Mouse (Mus musculus) lung, postnatal 0 days (tissue): ENCODE results near the gene Rer1. TPM values are rescaled to one million over a fixed set of nuclear protein-coding genes. Genes with fewer than 3 reads are reported as not detected.

Experiments
- ATAC-seq: fragments of 200-750 bp; cut with Nextera tagmentation; 2 replicates; pipeline ENCODE4 v1.8.0; 2017; ENCODE audit warnings: moderate library complexity
- DNase-seq: peaks from one replicate; pipeline ENCODE4 v3.0.0-alpha.2; 2016; ENCODE audit warnings: low spot score
- H3K27ac ChIP-seq: fragments of 300-500 bp; sonication (generic); 2 replicates; pipeline ENCODE4 v1.5.1; 2014; ENCODE audit warnings: antibody characterized with exemption, mild to moderate bottlenecking, low read length, mixed read lengths
- H3K27me3 ChIP-seq: fragments of 300-500 bp; sonication (generic); replicated peaks from 2 replicates; pipeline ENCODE4 v1.6.1; 2014; ENCODE audit warnings: low read length, mixed read lengths; ENCODE audit not compliant: insufficient read depth
- H3K36me3 ChIP-seq: fragments of 300-500 bp; sonication (generic); 2 replicates; pipeline ENCODE4 v1.6.1; 2014; ENCODE audit warnings: low read length, mixed read lengths; ENCODE audit not compliant: insufficient read depth
- H3K4me1 ChIP-seq: fragments of 300-500 bp; sonication (generic); 2 replicates; pipeline ENCODE4 v1.6.1; 2014; ENCODE audit warnings: antibody characterized with exemption, low read depth, low read length, mixed read lengths; ENCODE audit not compliant: insufficient read depth
- H3K4me2 ChIP-seq: fragments of 300-500 bp; sonication (generic); replicated peaks from 2 replicates; pipeline ENCODE4 v1.6.1; 2014; ENCODE audit warnings: low read depth, mild to moderate bottlenecking, low read length, moderate library complexity, mixed read lengths
- H3K4me3 ChIP-seq: fragments of 300-500 bp; sonication (generic); 2 replicates; pipeline ENCODE4 v1.5.1; 2014; ENCODE audit warnings: low read depth, low read length
- H3K9ac ChIP-seq: fragments of 300-500 bp; sonication (generic); replicated peaks from 2 replicates; pipeline ENCODE4 v1.6.1; 2014; ENCODE audit warnings: low read depth, mild to moderate bottlenecking
- H3K9me3 ChIP-seq: fragments of 300-500 bp; sonication (generic); 2 replicates; pipeline ENCODE4 v1.6.1; 2016; ENCODE audit warnings: low read length, mixed read lengths
- CTCF ChIP-seq: IDR thresholded peaks from 2 replicates; pipeline ENCODE4 v1.5.1; 2016; ENCODE audit warnings: antibody characterized with exemption, mild to moderate bottlenecking
- EP300 ChIP-seq: IDR thresholded peaks from 2 replicates; pipeline ENCODE4 v1.6.1; 2016; ENCODE audit warnings: antibody characterized with exemption, mild to moderate bottlenecking, control low read depth
- WGBS: fragments of 180-500 bp; shearing (Covaris S2); extraction: QIAGEN DNeasy Blood & Tissue Kit; methylation state at CpG from one replicate; pipeline ENCODE4 v1.1.7; 2014; 5-methylcytosine and 5-hydroxymethylcytosine counted together
- polyA plus RNA-seq: library from polyadenylated mRNA; unstranded; fragments of >200 nt; fragmentation: Nextera tagmentation; extraction: Ambion mirVana; gene quantifications from 2 replicates; pipeline ENCODE4 v1.2.1, GENCODE M21; 2015

The Rer1 gene
- polyA plus RNA-seq: 156 and 157 TPM in 2 replicates

DNA sequence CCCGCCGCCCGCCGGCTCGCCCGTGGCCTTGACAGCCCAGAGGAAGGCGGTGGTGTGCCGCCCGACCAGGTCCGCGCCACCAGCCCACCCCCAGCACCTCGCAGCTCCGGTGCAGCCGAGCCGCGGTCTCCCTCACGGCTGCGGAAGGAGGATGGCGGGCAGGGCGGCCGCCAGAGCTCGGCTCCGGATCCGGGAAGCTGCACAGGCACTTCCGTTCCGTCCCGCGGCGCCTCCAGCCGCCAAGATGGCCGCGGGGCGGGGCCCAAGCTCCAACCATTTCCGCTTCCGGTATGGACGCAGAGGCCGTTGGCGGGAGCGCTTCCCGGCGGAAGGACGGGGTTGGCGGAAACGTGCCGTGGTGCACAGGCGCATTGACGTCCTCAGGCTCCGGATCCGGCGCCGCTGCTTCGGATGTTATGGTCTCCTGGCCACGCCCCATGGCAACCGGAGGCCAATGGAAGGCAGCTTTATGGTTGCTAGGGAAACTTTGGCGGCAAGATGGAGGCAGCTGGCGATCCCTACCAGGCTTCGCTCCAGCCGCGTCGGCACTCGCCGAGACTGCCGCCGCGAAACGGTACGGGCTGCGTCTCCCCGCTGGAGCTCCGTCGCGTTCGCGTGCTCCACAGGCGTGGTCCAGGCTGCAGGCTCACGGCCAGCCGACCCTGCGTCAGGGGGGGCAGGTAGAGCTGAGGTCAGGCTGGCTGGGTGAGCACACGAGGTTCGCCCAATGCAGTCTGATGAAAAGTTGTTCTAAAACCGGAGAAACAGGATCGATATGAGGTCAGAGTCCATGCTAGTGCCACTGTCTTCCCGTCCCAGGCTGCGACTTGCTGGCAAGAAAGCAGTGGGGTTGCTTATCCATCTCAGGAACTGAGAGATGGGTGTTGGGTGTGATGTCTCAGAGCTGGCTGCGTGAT lies at the start of gene Rer1, which contains the start of gene Morn1:
Rer1 (minus strand) TSS at position 275 of the 917 bp plus-strand sequence.
Morn1 (plus strand) TSS at position 470 of the 917 bp plus-strand sequence.
- under 1% methylated on average over 57 of the region's 85 CpGs for WGBS
- no peaks in the 10 kb centered on the region for H3K27me3 ChIP-seq
- no peak for TF ChIP-seq CTCF
- TF ChIP-seq EP300: no peak
- peak within 1 kb of the TSS; percentile 85 for H3K4me2 ChIP-seq
- DNase-seq (peak; percentile 100), ATAC-seq (peak; percentile 99)
- peaks cover 18% of the 10 kb centered on the region for H3K4me1 ChIP-seq
- peak within 1 kb of the TSS; percentile 89 for H3K27ac ChIP-seq
- H3K9ac ChIP-seq: peak within 1 kb of the TSS; percentile 87
- H3K4me3 ChIP-seq: peak within 1 kb of the TSS; percentile 90
- H3K36me3 ChIP-seq: no peaks in the 10 kb centered on the region
- H3K9me3 ChIP-seq: no peaks in the 10 kb centered on the region

GRCm38 (mm10) chr4:155134686-155135172 lies 48.5 kb upstream of the Rer1 start:
- H3K9me3 ChIP-seq: no peaks in the 10 kb centered on the region
- 85% methylated on average over 7 of the region's 7 CpGs for WGBS
- H3K4me1 ChIP-seq: peaks cover 5% of the 10 kb centered on the region
- no peak overlapping the region for H3K4me2 ChIP-seq
- TF ChIP-seq CTCF (no peak), EP300 (no peak)
- H3K36me3 ChIP-seq: no peaks in the 10 kb centered on the region
- DNase-seq: no peak
- no peaks in the 10 kb centered on the region for H3K27me3 ChIP-seq
- H3K4me3 ChIP-seq: no peak overlapping the region
- H3K27ac ChIP-seq: no peak overlapping the region
- no peak overlapping the region for H3K9ac ChIP-seq
- no peak for ATAC-seq

GRCm38 (mm10) chr4:155133658-155134417 lies 47.7 kb upstream of the Rer1 start:
- Histone ChIP-seq H3K4me1 (peaks cover 5% of the 10 kb centered on the region), H3K36me3 (no peaks in the 10 kb centered on the region), H3K4me3 (no peak overlapping the region), H3K27me3 (no peaks in the 10 kb centered on the region), H3K27ac (peak overlapping the region; percentile 51), H3K4me2 (no peak overlapping the region), H3K9ac (no peak overlapping the region), H3K9me3 (no peaks in the 10 kb centered on the region)
- WGBS: 22% methylated on average over 20 of the region's 20 CpGs
- ATAC-seq (peak; percentile 82), DNase-seq (peak; percentile 74)
- TF ChIP-seq EP300 (peak; percentile 58; the same call in 1 of the 2 replicates), CTCF (no peak)

GRCm38 (mm10) chr4:155133188-155133587 lies 47.0 kb upstream of the Rer1 start:
- no peaks in the 10 kb centered on the region for H3K36me3 ChIP-seq
- no peaks in the 10 kb centered on the region for H3K27me3 ChIP-seq
- DNase-seq (no peak), ATAC-seq (no peak)
- no peak overlapping the region for H3K4me3 ChIP-seq
- H3K4me2 ChIP-seq: no peak overlapping the region
- no peaks in the 10 kb centered on the region for H3K9me3 ChIP-seq
- H3K27ac ChIP-seq: peak overlapping the region; percentile 51
- H3K9ac ChIP-seq: no peak overlapping the region
- 34% methylated on average over 3 of the region's 3 CpGs for WGBS
- peaks cover 5% of the 10 kb centered on the region for H3K4me1 ChIP-seq
- TF ChIP-seq CTCF (no peak), EP300 (no peak)

- H3K27me3 ChIP-seq: no peaks in the 10 kb centered on the region
- no peaks in the 10 kb centered on the region for H3K36me3 ChIP-seq
- H3K4me2 ChIP-seq: no peak overlapping the region
- no peak overlapping the region for H3K4me3 ChIP-seq
- H3K9ac ChIP-seq: no peak overlapping the region
- TF ChIP-seq EP300 (no peak), CTCF (no peak)
- H3K9me3 ChIP-seq: no peaks in the 10 kb centered on the region
- H3K4me1 ChIP-seq: peaks cover 5% of the 10 kb centered on the region
- no peak for DNase-seq
- no peak for ATAC-seq
- 53% methylated on average over 7 of the region's 7 CpGs for WGBS
- H3K27ac ChIP-seq: peak overlapping the region; percentile 75; the same call in 1 of the 2 replicates
These were observed 44.4 kb upstream of the Rer1 start for GRCm38 (mm10) chr4:155130616-155131015.

DNA sequence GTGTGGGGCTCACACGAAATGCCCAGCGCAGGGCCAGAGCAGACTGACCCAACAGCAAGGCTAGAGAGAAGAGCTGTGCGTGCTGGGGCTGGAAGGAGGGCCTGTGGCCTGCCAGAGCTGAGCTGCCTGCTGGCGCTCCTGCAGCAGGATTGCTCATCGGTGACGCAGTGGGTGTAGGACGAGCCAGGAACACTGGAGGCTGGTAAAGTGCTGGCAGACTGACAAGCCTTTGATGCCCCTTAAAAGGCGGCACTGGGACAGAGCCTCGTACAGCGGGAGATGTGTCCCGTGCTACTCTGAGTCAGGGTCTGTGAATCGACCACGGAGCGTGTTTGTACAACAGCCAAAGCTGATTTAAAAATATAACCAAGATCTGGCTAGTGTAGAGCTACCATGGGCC lies 43.8 kb upstream of the Rer1 start:
- no peaks in the 10 kb centered on the region for H3K36me3 ChIP-seq
- H3K9me3 ChIP-seq: no peaks in the 10 kb centered on the region
- DNase-seq (peak; percentile 88), ATAC-seq (peak; percentile 68)
- no peak overlapping the region for H3K4me2 ChIP-seq
- no peaks in the 10 kb centered on the region for H3K27me3 ChIP-seq
- H3K27ac ChIP-seq: peak overlapping the region; percentile 75
- H3K9ac ChIP-seq: no peak overlapping the region
- 38% methylated on average over 14 of the region's 14 CpGs for WGBS
- H3K4me1 ChIP-seq: peaks cover 5% of the 10 kb centered on the region
- TF ChIP-seq EP300 (no peak), CTCF (no peak)
- no peak overlapping the region for H3K4me3 ChIP-seq
